Comparison of ENCODE assay signal across 39 mouse cellular contexts in the genomic region with DNA sequence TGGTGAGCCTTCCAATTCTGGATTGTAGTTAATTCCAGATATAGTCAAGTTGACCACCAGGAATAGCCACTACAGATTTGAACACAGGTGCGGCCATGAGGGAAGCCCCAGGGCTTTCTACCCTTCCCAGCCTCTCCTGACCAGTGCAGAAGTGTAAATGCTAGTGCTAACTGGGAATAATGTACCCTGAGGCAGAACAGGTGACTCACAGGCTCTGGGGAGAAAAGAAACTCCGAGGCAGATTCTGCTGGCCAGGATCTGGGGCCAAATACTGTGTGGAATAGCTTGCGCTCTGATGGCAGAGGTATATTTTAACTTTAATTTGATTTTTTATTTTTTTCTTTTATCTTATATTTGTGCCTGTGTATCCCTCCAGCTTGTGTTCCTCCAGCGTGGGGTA. TPM values are rescaled to one million over a fixed set of nuclear protein-coding genes. Genes with fewer than 3 reads are reported as not detected.
"Had no signal": no experiment of that assay in that cellular context is flagged by ENCODE, and none has a peak within 500 bp of the region (broad histone marks: within the 10 kb centered on the region; RNA-seq: fewer than 3 reads in every experiment).

No protein-coding gene starts in this region.

- ATAC-seq: hindbrain, embryonic 16.5 days; hindbrain, postnatal 0 days; inflammation-experienced regulatory T-cells, adult 6 months; intestine, embryonic 15.5 days; intestine, embryonic 16.5 days; intestine, postnatal 0 days had no signal

- H3K4me1 ChIP-seq: heart, embryonic 15.5 days; hindbrain, embryonic 13.5 days; hindbrain, embryonic 15.5 days had no signal

- H3K9me3 ChIP-seq: heart, embryonic 10.5 days; heart, embryonic 12.5 days; heart, embryonic 13.5 days; heart, embryonic 15.5 days; hindbrain, embryonic 10.5 days; hindbrain, embryonic 12.5 days; hindbrain, embryonic 13.5 days; hindbrain, embryonic 15.5 days; intestine, embryonic 15.5 days; kidney, embryonic 15.5 days had no signal

- H3K4me2 ChIP-seq: heart, embryonic 11.5 days; heart, embryonic 12.5 days; heart, embryonic 13.5 days; heart, embryonic 15.5 days; hindbrain, embryonic 12.5 days; hindbrain, embryonic 13.5 days; hindbrain, embryonic 14.5 days; hindbrain, embryonic 15.5 days; intestine, embryonic 15.5 days; kidney, embryonic 15.5 days had no signal

- DNase-seq: heart, postnatal 10 days; heart, postnatal 14 days; heart, postnatal 36 days; heart, postnatal 4 days; kidney, adult 11 months; kidney, adult 18-20 months; kidney, adult 2 months; kidney, adult 8-10 months; kidney, adult 9 months; kidney, postnatal 10 days; kidney, postnatal 14 days; kidney, postnatal 25 days; kidney, postnatal 36 days; kidney, postnatal 4 days; layer of hippocampus, adult 9-11 months; layer of hippocampus, postnatal 36 days had no signal

- H3K9ac ChIP-seq: heart, embryonic 12.5 days; heart, embryonic 13.5 days; heart, embryonic 15.5 days; hindbrain, embryonic 12.5 days; hindbrain, embryonic 13.5 days; hindbrain, embryonic 14.5 days; hindbrain, embryonic 15.5 days; intestine, embryonic 15.5 days; kidney, embryonic 15.5 days had no signal

- H3K4me3 ChIP-seq: heart, embryonic 10.5 days; heart, embryonic 12.5 days; heart, embryonic 13.5 days; heart, embryonic 15.5 days; hindbrain, embryonic 10.5 days; hindbrain, embryonic 12.5 days; hindbrain, embryonic 13.5 days; hindbrain, embryonic 15.5 days; intestine, embryonic 15.5 days; kidney, embryonic 15.5 days; layer of hippocampus, adult 2 months had no signal

- H3K27ac ChIP-seq: heart, embryonic 10.5 days; heart, embryonic 13.5 days; heart, embryonic 15.5 days; hindbrain, embryonic 10.5 days; hindbrain, embryonic 12.5 days; hindbrain, embryonic 13.5 days; hindbrain, embryonic 14.5 days; hindbrain, embryonic 15.5 days; hindbrain, postnatal 0 days; intestine, embryonic 15.5 days; kidney, embryonic 15.5 days; kidney, postnatal 0 days had no signal

- H3K27me3 ChIP-seq: heart, embryonic 12.5 days; heart, embryonic 13.5 days; heart, embryonic 15.5 days; hindbrain, embryonic 12.5 days; hindbrain, embryonic 13.5 days; hindbrain, embryonic 15.5 days; intestine, embryonic 15.5 days; kidney, embryonic 15.5 days had no signal

RNA-seq across cellular contexts. Expression of a gene that starts 17.3 kb away (rescaled TPM):
- polyA plus RNA-seq: heart, embryonic 14.5 days; heart, postnatal 0 days; inflammation-experienced regulatory T-cells, adult 6 months; intestine, embryonic 14.5 days; intestine, postnatal 0 days; kidney, embryonic 14.5 days had no signal

RNA-seq across cellular contexts. Expression of a gene that starts 46.2 kb away (rescaled TPM):
- polyA plus RNA-seq: inflammation-experienced regulatory T-cells, adult 6 months had no signal
